Mouse (Mus musculus): ENCODE measurements around the gene Gm49416.
"Not testable (repeated sequence)": the region's sequence is repeated elsewhere in the genome, so short reads cannot be mapped to it uniquely, and the experiment has no call there.

Gene Gm49416

GRCm38 (mm10) chr19:8880311-8881033, 8.3 kb upstream of the Gm49416 start, which contains the start of gene Uqcc3:
TSS of gene Uqcc3 (minus strand) at chr19:8880923.
- peak; percentile 93 for DNase-seq

- no peak for DNase-seq
Measured at GRCm38 (mm10) chr19:8881034-8881392, 7.7 kb upstream of the Gm49416 start.

DNA sequence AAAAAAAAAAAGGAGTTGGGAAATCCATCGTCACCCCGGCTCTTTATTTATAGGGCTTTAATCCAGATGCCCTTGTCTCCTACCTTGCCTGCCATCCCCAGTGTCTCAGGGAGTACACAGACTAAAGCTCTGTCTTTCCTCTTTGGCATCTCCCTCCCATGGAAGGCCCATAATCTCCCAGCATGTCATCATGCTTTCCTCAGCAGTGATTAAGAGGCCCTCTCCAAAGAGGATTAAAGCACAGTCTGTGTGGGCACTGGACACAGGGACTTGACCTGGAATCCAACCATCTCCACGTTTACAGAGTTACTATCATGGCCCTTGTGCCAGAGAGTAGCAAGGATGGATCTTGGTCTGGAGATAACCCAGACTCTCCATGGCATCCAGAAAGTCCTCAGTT, 5.1 kb upstream of the Gm49416 start, which contains the start of the genes Lbhd1 and Gm49403:
Lbhd1 (plus strand) TSS at position 117 of the 400 bp plus-strand sequence.
Gm49403 (plus strand) TSS at position 315 of the 400 bp plus-strand sequence.
- DNase-seq: no peak

- no peak for DNase-seq
Measured at GRCm38 (mm10) chr19:8886916-8887584, 1.7 kb upstream of the Gm49416 start.

DNA sequence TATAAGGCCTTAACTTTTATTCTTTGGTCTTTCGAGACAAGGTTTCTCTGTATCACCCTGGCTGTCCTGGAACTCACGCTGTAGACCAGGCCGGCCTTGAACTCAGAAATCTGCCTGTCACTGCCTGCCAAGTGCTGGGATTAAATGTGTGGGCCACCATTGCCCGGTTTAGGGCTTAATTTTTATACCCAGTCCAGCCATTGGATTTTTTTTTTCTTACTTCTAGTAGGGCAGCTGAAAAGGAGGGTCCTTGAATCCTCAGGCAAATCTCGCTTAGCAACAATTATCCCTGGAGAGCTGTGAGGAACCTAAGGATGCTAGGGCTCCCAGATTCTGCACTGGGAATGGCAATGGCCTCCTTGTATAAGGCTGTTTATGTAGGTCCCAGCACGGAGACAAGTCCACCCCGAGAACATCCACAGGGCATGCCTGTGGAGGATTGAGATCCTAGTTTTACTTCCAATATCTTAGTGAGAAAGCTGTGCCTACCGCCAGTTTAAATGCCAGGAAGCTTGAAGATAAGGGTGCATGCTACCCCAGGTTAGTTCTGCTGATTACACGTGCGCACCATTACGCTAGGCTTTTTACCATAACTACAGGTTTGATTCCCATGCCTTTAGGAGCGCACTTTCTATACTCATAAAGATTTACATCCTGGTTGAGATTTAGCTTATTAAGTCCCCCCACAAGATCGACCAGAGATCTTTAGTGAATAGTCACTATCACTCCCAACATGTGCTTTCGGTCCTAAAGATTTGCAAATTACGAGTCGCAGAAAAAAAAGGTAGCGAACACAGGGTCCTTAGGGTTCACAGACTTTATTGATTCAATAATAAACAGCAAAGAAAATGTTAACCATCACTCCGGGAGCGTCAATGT, 902 bp upstream of the Gm49416 start:
- no peak for DNase-seq

DNA sequence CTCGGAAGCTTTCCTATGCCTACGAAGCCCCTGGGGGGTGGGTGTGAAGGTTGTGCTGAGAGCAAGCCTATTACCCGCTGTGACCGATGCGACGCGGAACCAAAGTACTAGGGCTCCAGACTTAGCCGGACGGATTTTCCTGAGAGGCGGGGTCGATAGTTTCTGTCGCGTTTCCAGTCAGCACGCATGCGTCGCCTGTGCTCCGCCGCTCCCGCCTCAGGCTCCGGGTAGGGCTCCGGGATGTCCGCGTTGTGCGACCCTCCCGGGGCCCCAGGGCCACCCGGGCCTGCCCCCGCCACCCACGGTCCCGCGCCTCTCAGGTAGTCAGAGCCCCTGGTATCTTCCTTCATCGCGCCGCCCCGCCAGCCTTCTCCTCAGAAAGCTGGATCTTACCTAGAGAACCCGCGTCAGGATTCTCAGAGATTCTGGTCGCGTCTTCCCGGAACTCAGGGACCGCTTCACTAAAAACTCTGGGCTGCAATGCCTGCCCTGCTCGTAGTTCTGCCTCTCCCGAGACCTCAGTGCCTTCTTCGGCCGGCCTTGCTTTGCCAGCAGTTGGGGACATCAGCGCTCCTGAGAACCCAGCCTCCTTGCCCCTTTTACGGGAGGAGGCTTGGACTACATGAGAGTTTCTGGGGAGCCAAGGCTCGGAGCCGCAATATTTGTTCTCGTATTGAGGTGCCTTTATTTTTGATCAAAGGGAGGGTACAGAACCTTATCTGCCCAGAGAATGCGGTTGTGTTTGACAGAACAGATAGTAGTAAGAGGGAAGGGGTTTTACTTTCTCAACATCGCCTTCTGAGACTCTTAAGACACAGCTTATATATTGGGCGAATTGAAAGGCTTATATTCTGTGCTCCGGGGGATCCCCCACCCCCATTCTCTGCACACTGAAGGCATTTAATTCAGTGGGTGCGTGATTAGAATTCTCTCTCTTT, 4.4 kb downstream of the Gm49416 start, which contains the start of gene Ints5:
Ints5 (plus strand) TSS at position 177 of the 938 bp plus-strand sequence.
- DNase-seq: peak; percentile 86

DNA sequence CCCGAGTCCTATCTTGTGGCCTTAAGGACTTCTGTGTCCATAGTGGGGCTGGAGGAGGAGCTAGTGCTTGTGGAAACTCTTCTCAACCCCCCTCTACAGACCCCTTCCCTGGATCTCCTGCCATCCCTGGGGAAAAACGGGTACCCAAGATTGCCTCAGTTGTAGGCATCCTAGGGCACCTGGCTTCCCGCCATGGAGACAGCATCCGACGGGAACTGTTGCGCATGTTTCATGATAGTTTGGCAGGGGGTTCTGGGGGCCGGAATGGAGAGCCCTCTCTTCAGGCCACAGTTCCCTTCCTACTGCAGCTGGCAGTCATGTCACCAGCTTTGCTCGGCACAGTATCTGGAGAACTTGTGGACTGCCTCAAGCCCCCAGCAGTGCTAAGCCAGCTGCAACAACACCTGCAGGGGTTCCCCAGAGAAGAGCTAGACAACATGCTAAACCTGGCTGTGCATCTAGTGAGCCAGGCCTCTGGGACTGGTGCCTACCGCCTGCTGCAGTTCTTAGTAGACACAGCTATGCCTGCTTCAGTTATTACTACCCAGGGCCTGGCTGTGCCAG, 6.8 kb downstream of the Gm49416 start:
- DNase-seq: no peak

DNA sequence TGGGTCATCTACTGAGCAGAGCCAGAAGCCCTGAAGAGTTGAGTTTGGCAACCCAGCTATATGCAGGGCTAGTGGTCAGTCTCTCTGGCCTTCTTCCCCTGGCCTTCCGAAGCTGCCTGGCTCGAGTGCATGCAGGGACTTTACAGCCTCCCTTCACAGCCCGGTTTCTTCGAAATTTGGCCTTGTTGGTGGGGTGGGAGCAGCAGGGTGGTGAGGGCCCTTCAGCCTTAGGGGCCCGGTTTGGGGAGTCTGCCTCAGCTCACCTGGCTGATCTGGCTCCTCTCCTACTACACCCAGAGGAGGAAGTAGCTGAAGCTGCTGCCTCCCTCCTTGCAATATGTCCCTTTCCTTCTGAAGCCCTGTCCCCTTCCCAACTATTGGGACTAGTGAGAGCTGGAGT, 7.5 kb downstream of the Gm49416 start:
- DNase-seq: not testable (repeated sequence)

DNA sequence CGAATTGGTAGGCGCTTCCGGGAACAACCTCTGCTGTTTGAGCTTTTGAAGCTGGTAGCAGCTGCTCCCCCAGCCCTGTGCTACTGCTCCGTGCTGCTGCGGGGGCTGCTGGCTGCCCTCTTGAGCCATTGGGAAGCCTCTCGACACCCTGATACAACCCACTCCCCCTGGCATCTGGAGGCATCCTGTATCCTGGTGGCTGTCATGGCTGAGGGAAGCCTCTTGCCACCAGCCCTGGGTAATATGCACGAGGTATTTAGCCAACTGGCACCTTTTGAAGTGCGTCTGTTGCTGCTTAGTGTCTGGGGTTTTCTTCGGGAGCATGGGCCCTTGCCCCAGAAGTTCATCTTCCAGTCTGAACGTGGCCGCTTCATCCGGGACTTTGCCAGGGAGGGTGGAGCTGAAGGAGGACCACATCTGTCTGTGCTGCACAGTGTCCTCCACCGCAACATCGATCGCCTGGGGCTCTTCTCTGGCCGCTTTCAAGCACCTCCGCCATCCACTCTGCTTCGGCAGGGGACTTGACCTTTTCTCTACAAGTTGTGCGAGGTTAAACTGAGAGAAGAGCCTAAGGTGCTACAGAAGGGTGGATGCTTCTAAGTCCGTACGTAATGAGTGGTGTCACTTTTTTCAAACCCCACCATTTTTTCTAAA, 8.6 kb downstream of the Gm49416 start:
- peak; percentile 26 to 39 for DNase-seq

GRCm38 (mm10) chr19:8897865-8898495, 9.3 kb downstream of the Gm49416 start, which contains the start of gene Ganab:
TSS of gene Ganab (plus strand) at chr19:8898071.
- peak; percentile 97 to 98 for DNase-seq

GRCm38 (mm10) chr19:8898576-8898975, 9.8 kb downstream of the Gm49416 start:
- DNase-seq: no peak

DNA sequence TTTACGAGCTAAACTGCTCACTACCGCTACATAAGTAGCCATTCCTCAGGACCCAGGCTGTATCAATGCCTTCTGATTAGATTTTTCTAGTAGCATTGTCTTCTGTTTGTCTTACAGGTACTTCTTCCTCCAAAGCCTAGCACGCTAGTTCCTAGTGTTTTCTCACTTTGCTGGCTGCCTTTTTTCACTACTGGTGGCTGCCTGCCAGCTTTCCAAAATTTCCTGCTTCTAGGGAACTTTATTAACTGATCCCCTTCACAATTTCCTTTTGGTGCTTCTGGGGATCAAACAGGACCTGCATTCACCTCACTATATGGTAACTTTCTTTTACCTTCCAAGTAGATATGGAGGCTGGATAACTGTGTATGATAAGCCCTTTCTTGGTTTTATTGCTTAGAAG, 10.4 kb downstream of the Gm49416 start:
- no peak for DNase-seq

DNA sequence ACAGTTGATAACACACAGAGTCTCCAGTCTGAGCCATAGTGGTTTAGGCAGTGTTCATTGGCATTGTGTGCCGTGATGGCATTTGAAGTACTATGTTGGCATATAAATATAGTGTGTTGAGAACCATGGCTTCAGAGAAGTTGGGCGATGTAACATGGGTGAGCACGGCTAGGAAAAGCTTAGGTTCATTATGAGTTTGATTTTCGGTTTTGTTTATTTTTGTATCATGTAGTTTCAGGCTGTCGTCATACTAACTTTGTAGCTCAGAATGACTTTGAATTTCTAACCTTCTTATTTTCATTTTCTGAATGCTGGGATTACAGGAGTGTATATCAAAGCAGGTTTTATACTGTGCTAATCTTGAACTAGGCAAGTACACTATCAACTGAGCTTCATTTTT, 14.7 kb downstream of the Gm49416 start:
- no peak for DNase-seq

GRCm38 (mm10) chr19:8908531-8908930, 19.8 kb downstream of the Gm49416 start:
- no peak for DNase-seq

DNA sequence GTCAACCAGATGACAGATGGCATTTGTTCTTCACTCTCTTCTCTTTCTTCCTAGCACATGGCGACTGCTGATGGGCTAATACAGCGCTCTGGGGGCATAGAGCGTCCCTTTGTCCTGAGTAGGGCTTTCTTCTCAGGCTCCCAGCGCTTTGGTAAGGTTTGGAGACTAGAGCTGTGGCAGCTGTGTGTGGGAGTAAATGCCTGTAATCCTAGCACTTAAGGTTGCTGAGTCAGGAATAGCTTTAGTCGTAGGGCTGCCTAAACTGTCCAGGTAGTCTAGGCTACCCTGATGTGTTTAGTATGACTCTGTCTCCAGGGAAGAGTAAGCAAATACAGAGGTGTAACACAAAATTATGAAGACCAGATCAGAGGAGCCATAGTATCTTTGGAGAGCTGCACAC, 23.1 kb downstream of the Gm49416 start:
- DNase-seq: no peak

- no peak for DNase-seq
Measured at GRCm38 (mm10) chr19:8914212-8914611, 25.5 kb downstream of the Gm49416 start.

DNA sequence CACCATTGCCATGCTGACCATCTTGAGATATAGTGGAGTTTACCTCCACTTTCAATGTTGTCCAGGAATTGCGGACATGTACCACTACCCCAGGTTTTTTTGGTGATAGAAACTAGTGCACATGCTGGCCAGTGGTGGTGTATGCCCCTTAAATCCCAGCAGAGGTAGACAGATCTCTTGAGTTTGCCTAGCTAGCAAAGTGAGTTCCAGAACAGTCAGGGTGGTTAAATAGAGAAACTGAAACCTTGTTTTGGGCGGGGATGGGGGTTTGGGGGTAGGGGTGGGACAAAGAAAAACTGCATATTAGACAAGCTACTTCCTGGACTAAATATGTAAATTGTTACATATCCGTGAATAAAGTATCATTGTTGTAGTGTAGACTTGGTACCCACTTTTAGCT, 30.3 kb downstream of the Gm49416 start:
- DNase-seq: no peak

DNA sequence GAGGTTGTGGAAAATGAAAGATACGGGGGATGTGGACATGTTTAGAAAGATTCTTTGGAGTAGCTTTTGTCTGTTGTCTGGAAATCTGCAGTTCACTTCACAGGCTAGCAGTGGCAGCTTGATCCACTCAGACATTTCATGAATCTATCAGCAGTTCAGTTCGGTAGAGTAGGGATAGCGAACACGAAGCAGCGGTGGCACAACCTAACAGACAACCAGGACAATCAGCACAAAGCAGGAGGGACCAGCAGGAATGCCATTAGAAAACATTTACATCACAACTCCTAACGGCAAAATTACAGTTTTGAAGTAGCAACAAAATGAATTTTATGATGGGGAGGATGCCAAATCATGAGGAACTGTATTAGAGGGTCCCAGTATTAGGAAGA, 31.0 kb downstream of the Gm49416 start:
- no peak for DNase-seq

DNA sequence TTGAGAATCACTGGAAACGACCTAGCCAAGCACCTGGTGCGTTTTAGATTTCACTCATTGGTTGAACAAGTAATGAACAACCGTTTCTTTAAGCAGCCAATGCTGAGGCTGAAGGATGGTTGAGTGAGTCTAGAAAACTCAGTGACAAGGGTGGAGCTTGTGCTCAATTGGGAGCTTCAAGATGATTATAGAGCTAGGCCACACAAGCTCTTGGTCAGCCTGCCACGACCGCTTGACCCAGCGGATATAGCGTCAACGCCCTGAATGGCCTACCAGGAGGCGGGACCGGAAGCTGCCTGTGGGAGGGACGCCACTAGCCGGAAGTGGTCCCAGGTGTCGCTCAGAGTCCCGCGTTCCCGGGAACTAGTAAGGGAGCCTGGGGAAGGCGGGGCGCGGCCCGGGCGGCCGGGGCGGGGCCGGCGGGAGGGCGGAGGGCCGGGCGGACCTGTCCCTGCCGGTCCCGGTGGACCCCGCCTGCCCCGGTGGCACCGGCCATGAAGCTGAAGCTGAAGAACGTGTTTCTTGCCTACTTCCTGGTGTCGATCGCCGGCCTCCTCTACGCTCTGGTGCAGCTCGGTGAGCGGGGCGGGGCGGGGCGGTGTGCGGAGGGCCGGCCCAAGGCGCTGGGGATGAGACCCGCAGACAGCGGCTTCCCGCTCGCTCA, 31.5 kb downstream of the Gm49416 start, which contains the start of gene B3gat3:
B3gat3 (plus strand) TSS at position 302 of the 664 bp plus-strand sequence.
- peak; percentile 96 to 98 for DNase-seq

- DNase-seq: peak in 1 of 2 experiments; percentile 51
Measured at GRCm38 (mm10) chr19:8920836-8921291, 32.1 kb downstream of the Gm49416 start.

Data from lung, adult 18-20 months (tissue).